Mouse (Mus musculus): ENCODE results near the gene Igsf21.

- TF ChIP-seq CTCF (IDR thresholded peaks at IDR 0.05; ENCODE audit: extremely low read depth, insufficient read depth, low read length) (no peak), POLR2A (IDR thresholded peaks at IDR 0.05; ENCODE audit: extremely low read depth, insufficient read depth, low read length) (no peak)
These were observed 168.2 kb downstream of the Igsf21 start for GRCm38 (mm10) chr4:140078416-140078815.

Data from cortical plate, adult 2 months (tissue).